Mouse (Mus musculus) embryonic fibroblast, embryonic 13.5 days (primary cell): ENCODE data around the gene Cdkn2a.

ENCODE experiments used
- CTCF ChIP-seq: IDR thresholded peaks from 2 replicates; pipeline ENCODE4 v1.5.1; 2011; ENCODE audit warnings: mild to moderate bottlenecking, control low read depth, low read length, moderate library complexity, borderline replicate concordance; ENCODE audit not compliant: insufficient read depth
- POLR2A ChIP-seq: IDR thresholded peaks from 2 replicates; pipeline ENCODE4 v1.6.1; 2011; ENCODE audit warnings: low read depth, mild to moderate bottlenecking, control low read depth, low read length, moderate library complexity

- TF ChIP-seq POLR2A (no peak), CTCF (no peak)
Measured at GRCm38 (mm10) chr4:89281236-89281635, 13.2 kb downstream of the Cdkn2a start.
